Mouse (Mus musculus): Measurements from ENCODE around the gene Spint1.
A peak's percentile ranks its signal among the peaks of the same experiment; 100 is the strongest.

DNA sequence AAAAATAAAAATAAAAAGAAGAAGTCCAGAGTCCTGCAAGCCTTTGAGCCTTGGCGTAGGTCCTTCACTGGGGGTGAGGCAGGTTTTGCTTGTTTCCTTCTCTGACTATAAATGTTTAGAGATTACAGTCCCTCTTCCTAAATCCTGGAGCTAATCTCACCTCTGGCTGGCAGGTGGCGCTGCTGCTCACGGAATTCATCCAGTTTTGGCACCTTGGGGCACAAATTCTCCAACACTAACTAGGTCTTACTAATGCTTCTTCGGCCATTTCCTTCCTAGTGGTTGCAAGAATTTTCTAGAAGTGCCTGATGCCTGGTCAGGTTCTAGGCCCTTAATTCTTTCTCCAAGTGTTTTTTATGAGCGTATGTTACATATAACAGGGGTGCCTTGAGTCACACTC, 61.2 kb downstream of the Spint1 start:
- TF ChIP-seq CTCF (IDR thresholded peaks at IDR 0.05; ENCODE audit: low read depth) (peak; percentile 82), EP300 (IDR thresholded peaks at IDR 0.05; ENCODE audit: low read depth) (no peak)
